Mouse (Mus musculus) A20 (cell line): ENCODE results near the gene Nfe2l3.
"Not testable (repeated sequence)": the region's sequence is repeated elsewhere in the genome, so short reads cannot be mapped to it uniquely, and the experiment has no call there.

Experiments used
- DNase-seq: peaks from one replicate; pipeline ENCODE4 v3.0.0-alpha.2; 2011; ENCODE audit warnings: low read depth, low spot score

Nfe2l3 gene

GRCm38 (mm10) chr6:51484556-51484955 is 52.1 kb downstream of the Nfe2l3 start:
- DNase-seq, result not testable (repeated sequence)

- no peak for DNase-seq
Observed at GRCm38 (mm10) chr6:51485646-51486045, 53.2 kb downstream of the Nfe2l3 start.

GRCm38 (mm10) chr6:51486076-51486710 is 53.7 kb downstream of the Nfe2l3 start:
- DNase-seq, result no peak

- DNase-seq, result no peak
Observed at GRCm38 (mm10) chr6:51486731-51487130, 54.3 kb downstream of the Nfe2l3 start.

- DNase-seq, result no peak
Observed at GRCm38 (mm10) chr6:51489787-51490186, 57.3 kb downstream of the Nfe2l3 start.

- DNase-seq, result no peak
Observed at GRCm38 (mm10) chr6:51497321-51498111, 65.0 kb downstream of the Nfe2l3 start.

GRCm38 (mm10) chr6:51505671-51506070 is 73.2 kb downstream of the Nfe2l3 start:
- no peak for DNase-seq

- no peak for DNase-seq
Observed at GRCm38 (mm10) chr6:51507556-51507955, 75.1 kb downstream of the Nfe2l3 start.
